Comparison of ENCODE assay signal across 14 mouse cellular contexts in genomic region chrX:153233255-153233654, GRCm38 (mm10). TPM values are rescaled to one million over a fixed set of nuclear protein-coding genes. Genes with fewer than 3 reads are reported as not detected.
DNase-seq lines count a peak whose midpoint lies in the region; ATAC-seq and TF ChIP-seq lines count a peak whose summit lies in the region.
"Had no signal": no experiment of that assay in that cellular context is flagged by ENCODE, and none has a peak within 500 bp of the region (broad histone marks: within the 10 kb centered on the region; RNA-seq: fewer than 3 reads in every experiment).

No protein-coding gene starts in this region.

- H3K4me3 ChIP-seq in intestine, embryonic 15.5 days (replicated peaks), result no peak overlapping the region
- no peak overlapping the region for H3K4me3 ChIP-seq in intestine, postnatal 0 days (ENCODE audit: low read depth, low read length)
- H3K4me3 ChIP-seq: heart, embryonic 10.5 days; liver, embryonic 13.5 days; neural tube, embryonic 13.5 days had no signal

- H3K4me1 ChIP-seq in intestine, embryonic 15.5 days (replicated peaks), result no peaks in the 10 kb centered on the region
- no peaks in the 10 kb centered on the region for H3K4me1 ChIP-seq in intestine, postnatal 0 days (replicated peaks; ENCODE audit: control insufficient read depth, insufficient read depth, low read length)
- H3K4me1 ChIP-seq: heart, embryonic 10.5 days; neural tube, embryonic 13.5 days had no signal

- DNase-seq in adrenal gland, adult 2 months, result peak; percentile 3
- DNase-seq in adrenal gland, postnatal 4 days (ENCODE audit: low spot score in 2 of 2), result no peak
- DNase-seq in ZHBTc4 (ENCODE audit: low read depth, low spot score), result peak; percentile 94
- peak; percentile 5 for DNase-seq in mesoderm, embryonic 11.5 days (ENCODE audit: low read depth, low spot score)
- DNase-seq in cerebellum, adult 9-10 months, result no peak
- DNase-seq: adrenal gland, postnatal 10 days; cerebellum, adult 11 months; kidney, adult 8-10 months; liver, embryonic 13.5 days had no signal

- no peaks in the 10 kb centered on the region for H3K27me3 ChIP-seq in intestine, embryonic 15.5 days (replicated peaks)
- H3K27me3 ChIP-seq in intestine, postnatal 0 days (replicated peaks; ENCODE audit: control insufficient read depth, insufficient read depth, low read length), result no peaks in the 10 kb centered on the region
- H3K27me3 ChIP-seq: liver, embryonic 13.5 days had no signal

- no peak for TF ChIP-seq CTCF in intestine, postnatal 0 days (IDR thresholded peaks at IDR 0.05; ENCODE audit: low read depth)

- H3K27ac ChIP-seq in intestine, embryonic 15.5 days, result no peak overlapping the region
- no peak overlapping the region for H3K27ac ChIP-seq in intestine, postnatal 0 days (ENCODE audit: low read depth, low read length)
- H3K27ac ChIP-seq: heart, embryonic 10.5 days; liver, embryonic 13.5 days; neural tube, embryonic 13.5 days had no signal

- H3K36me3 ChIP-seq in intestine, embryonic 15.5 days, result no peaks in the 10 kb centered on the region
- H3K36me3 ChIP-seq in intestine, postnatal 0 days (ENCODE audit: control insufficient read depth, insufficient read depth), result no peaks in the 10 kb centered on the region
- H3K36me3 ChIP-seq: heart, embryonic 10.5 days; liver, embryonic 13.5 days; neural tube, embryonic 13.5 days had no signal

- 19% methylated on average over 10 of the region's 10 CpGs for WGBS in intestine, embryonic 15.5 days
- WGBS in intestine, postnatal 0 days, result 25% methylated on average over 10 of the region's 10 CpGs

- no peaks in the 10 kb centered on the region for H3K9me3 ChIP-seq in intestine, embryonic 15.5 days
- H3K9me3 ChIP-seq in intestine, postnatal 0 days (ENCODE audit: control insufficient read depth), result no peaks in the 10 kb centered on the region
- H3K9me3 ChIP-seq: heart, embryonic 10.5 days; liver, embryonic 13.5 days; neural tube, embryonic 13.5 days had no signal

- no peak overlapping the region for H3K4me2 ChIP-seq in intestine, embryonic 15.5 days (replicated peaks)
- H3K4me2 ChIP-seq in intestine, postnatal 0 days (replicated peaks; ENCODE audit: low read depth), result no peak overlapping the region
- H3K4me2 ChIP-seq: liver, embryonic 13.5 days; neural tube, embryonic 13.5 days had no signal

- H3K9ac ChIP-seq in intestine, embryonic 15.5 days, result no peak overlapping the region
- no peak overlapping the region for H3K9ac ChIP-seq in intestine, postnatal 0 days (ENCODE audit: low read depth, low read length)
- H3K9ac ChIP-seq: liver, embryonic 13.5 days; neural tube, embryonic 13.5 days had no signal

- ATAC-seq in intestine, embryonic 15.5 days, result 0 out of 2 replicates have a peak, but pooled peaks have one; percentile 28
- ATAC-seq in intestine, postnatal 0 days, result no peak
- ATAC-seq in megakaryocyte, adult 5-6 weeks (ENCODE audit: poor library complexity, severe bottlenecking), result no peak

RNA-seq across cellular contexts. Expression of gene Klf8, which starts 4.0 kb away (rescaled TPM):
- total RNA-seq in adrenal gland, adult 2 months (2021), result under 1 TPM; 0.31 to 0.72 TPM
- polyA plus RNA-seq in adrenal gland, adult 2 months (2012; rRNA removed), result 0.12 and 0.15 TPM in 2 replicates
- total RNA-seq in adrenal gland, postnatal 4 days (2021), result 1 to 10 TPM in 1 of 2 experiments, under 1 TPM in 1; 0.71 to 1.5 TPM
- 0.49 and 0.54 TPM in 2 replicates for polyA plus RNA-seq in intestine, embryonic 15.5 days (2015; fragmentation: Nextera tagmentation; extraction: Ambion mirVana)
- polyA plus RNA-seq in intestine, postnatal 0 days (2015; fragmentation: Nextera tagmentation; extraction: Ambion mirVana), result 0.17 and 0.33 TPM in 2 replicates
- 5.7 and 7.0 TPM in 2 replicates for total RNA-seq in megakaryocyte, adult 5-6 weeks (2015)
- 3.5 and 11.2 TPM in 2 replicates for total RNA-seq in megakaryocyte, adult 5-6 weeks (2017)

Comparison
In these comparisons a context has a peak if more than half of its experiments do, and no peak if none do; other contexts are left out.
1. DNase-seq: peak in adrenal gland, adult 2 months (single experiment), ZHBTc4 (single experiment) and mesoderm, embryonic 11.5 days (single experiment); none in adrenal gland, postnatal 4 days (0 of 2) and cerebellum, adult 9-10 months (single experiment).